ENCODE assay signal across 8 mouse cellular contexts in the genomic region with DNA sequence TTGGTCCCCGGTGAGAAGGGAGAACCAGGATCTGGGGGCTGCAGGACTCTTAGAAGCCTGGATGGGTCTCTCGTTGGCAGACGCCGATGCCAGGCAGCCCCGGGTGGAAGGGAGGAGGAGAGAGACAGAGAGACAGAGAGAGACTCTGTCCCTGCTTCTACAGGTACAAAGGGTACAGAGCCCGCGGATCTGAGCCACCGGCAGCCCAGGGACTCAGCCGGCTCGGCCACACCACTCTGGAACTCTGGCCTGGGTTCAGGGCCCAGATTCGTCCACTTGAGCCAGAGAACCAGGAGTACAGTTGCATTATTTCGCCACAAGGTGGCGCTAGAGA.
DNase-seq lines count a peak whose midpoint lies in the region; ATAC-seq and TF ChIP-seq lines count a peak whose summit lies in the region.

No protein-coding gene starts in this region.

- no peaks in the 10 kb centered on the region for H3K4me1 ChIP-seq in heart, postnatal 0 days (ENCODE audit: control insufficient read depth, insufficient read depth)
- H3K4me1 ChIP-seq in G1E (ENCODE audit: insufficient read depth, low read depth, low read length): peaks cover 4% of the 10 kb centered on the region; the same call in 1 of the 2 replicates
- H3K4me1 ChIP-seq in forebrain, embryonic 15.5 days: no peaks in the 10 kb centered on the region
- no peaks in the 10 kb centered on the region; the same call in 1 of the 2 replicates for H3K4me1 ChIP-seq in liver, embryonic 15.5 days (replicated peaks)

- no peak overlapping the region for H3K27ac ChIP-seq in heart, postnatal 0 days (ENCODE audit: low read depth)
- H3K27ac ChIP-seq in forebrain, embryonic 15.5 days (replicated peaks): no peak overlapping the region
- H3K27ac ChIP-seq in liver, embryonic 15.5 days (replicated peaks): no peak overlapping the region

- H3K9me3 ChIP-seq in heart, postnatal 0 days (replicated peaks; ENCODE audit: control insufficient read depth, low read length): peaks cover 6% of the 10 kb centered on the region; the same call in 1 of the 2 replicates
- peaks cover 7% of the 10 kb centered on the region for H3K9me3 ChIP-seq in G1E (replicated peaks)
- no peaks in the 10 kb centered on the region for H3K9me3 ChIP-seq in forebrain, embryonic 15.5 days
- H3K9me3 ChIP-seq in liver, embryonic 15.5 days (replicated peaks): no peaks in the 10 kb centered on the region

- H3K4me3 ChIP-seq in heart, postnatal 0 days (ENCODE audit: low read depth, low read length): peak overlapping the region; percentile 38
- peak overlapping the region; percentile 45; the same call in 1 of the 2 replicates for H3K4me3 ChIP-seq in G1E (ENCODE audit: low read depth, low read length)
- peak overlapping the region; percentile 25 for H3K4me3 ChIP-seq in forebrain, embryonic 15.5 days
- peak overlapping the region; percentile 27 for H3K4me3 ChIP-seq in liver, embryonic 15.5 days (replicated peaks)

- WGBS in heart, postnatal 0 days: 54% methylated on average over 13 of the region's 13 CpGs
- WGBS in forebrain, embryonic 15.5 days: 54% methylated on average over 13 of the region's 13 CpGs
- WGBS in liver, embryonic 15.5 days (ENCODE audit: insufficient replicate concordance): 66% methylated on average over 13 of the region's 13 CpGs

- peak overlapping the region; percentile 58 for H3K4me2 ChIP-seq in heart, postnatal 0 days (ENCODE audit: low read depth, low read length)
- peak overlapping the region; percentile 31 for H3K4me2 ChIP-seq in forebrain, embryonic 15.5 days (replicated peaks)
- H3K4me2 ChIP-seq in liver, embryonic 15.5 days: peak overlapping the region; percentile 55

- DNase-seq in heart, postnatal 0 days (ENCODE audit: low spot score): no peak
- DNase-seq in heart, postnatal 36 days: no peak
- DNase-seq in G1E (ENCODE audit: low spot score): no peak
- DNase-seq in layer of hippocampus, adult 9-11 months: no peak
- no peak for DNase-seq in cerebellum, adult 8-10 months

- intact Hi-C loops in heart, postnatal 36 days (cut with DNase I): loop anchor here (2.0 to 10.0 kb wide), 3 partner anchors 149 to 527 kb away; a partner anchor contains a TSS

- no peak for ATAC-seq in heart, postnatal 0 days (ENCODE audit: insufficient read depth, low read depth)
- ATAC-seq in G1E (ENCODE audit: extremely low read depth, insufficient number of reproducible peaks, low FRiP score, poor library complexity, severe bottlenecking): no peak
- ATAC-seq in forebrain, embryonic 15.5 days (replicated peaks): peak; percentile 64
- ATAC-seq in liver, embryonic 15.5 days (ENCODE audit: insufficient read depth): no peak
- no peak for ATAC-seq in inflammation-experienced regulatory T-cells, adult 6 months

- H3K27me3 ChIP-seq in heart, postnatal 0 days (ENCODE audit: control insufficient read depth, insufficient read depth, low read length): no peaks in the 10 kb centered on the region
- no peaks in the 10 kb centered on the region for H3K27me3 ChIP-seq in G1E (ENCODE audit: insufficient read depth, low read length)
- H3K27me3 ChIP-seq in forebrain, embryonic 15.5 days: no peaks in the 10 kb centered on the region
- no peaks in the 10 kb centered on the region for H3K27me3 ChIP-seq in liver, embryonic 15.5 days

- H3K36me3 ChIP-seq in heart, postnatal 0 days (replicated peaks; ENCODE audit: control insufficient read depth, insufficient read depth, low read length): no peaks in the 10 kb centered on the region
- no peaks in the 10 kb centered on the region for H3K36me3 ChIP-seq in G1E (replicated peaks)
- no peaks in the 10 kb centered on the region for H3K36me3 ChIP-seq in forebrain, embryonic 15.5 days
- H3K36me3 ChIP-seq in liver, embryonic 15.5 days (replicated peaks): no peaks in the 10 kb centered on the region

- peak overlapping the region; percentile 52 for H3K9ac ChIP-seq in heart, postnatal 0 days (replicated peaks; ENCODE audit: low read depth, low read length)
- H3K9ac ChIP-seq in forebrain, embryonic 15.5 days (replicated peaks): 0 out of 2 replicates have a peak overlapping the region, but pooled peaks have one; percentile 9
- no peak overlapping the region for H3K9ac ChIP-seq in liver, embryonic 15.5 days

- TF ChIP-seq CTCF in heart, postnatal 0 days (IDR thresholded peaks at IDR 0.05; ENCODE audit: low read depth): no peak
- TF ChIP-seq CTCF in G1E (IDR thresholded peaks at IDR 0.05; ENCODE audit: low read depth, low read length): no peak

- no peak for TF ChIP-seq EP300 in heart, postnatal 0 days (IDR thresholded peaks at IDR 0.05; ENCODE audit: low read depth)
